Mouse (Mus musculus) heart, adult 9 months (tissue): ENCODE data around the gene Zfp607b.

Source experiments
- DNase-seq, 2 experiments: peaks; one replicate each; pipeline ENCODE4 v3.0.0; 2022; ENCODE audit warnings: low spot score in 2 of 2

The Zfp607b gene

DNA sequence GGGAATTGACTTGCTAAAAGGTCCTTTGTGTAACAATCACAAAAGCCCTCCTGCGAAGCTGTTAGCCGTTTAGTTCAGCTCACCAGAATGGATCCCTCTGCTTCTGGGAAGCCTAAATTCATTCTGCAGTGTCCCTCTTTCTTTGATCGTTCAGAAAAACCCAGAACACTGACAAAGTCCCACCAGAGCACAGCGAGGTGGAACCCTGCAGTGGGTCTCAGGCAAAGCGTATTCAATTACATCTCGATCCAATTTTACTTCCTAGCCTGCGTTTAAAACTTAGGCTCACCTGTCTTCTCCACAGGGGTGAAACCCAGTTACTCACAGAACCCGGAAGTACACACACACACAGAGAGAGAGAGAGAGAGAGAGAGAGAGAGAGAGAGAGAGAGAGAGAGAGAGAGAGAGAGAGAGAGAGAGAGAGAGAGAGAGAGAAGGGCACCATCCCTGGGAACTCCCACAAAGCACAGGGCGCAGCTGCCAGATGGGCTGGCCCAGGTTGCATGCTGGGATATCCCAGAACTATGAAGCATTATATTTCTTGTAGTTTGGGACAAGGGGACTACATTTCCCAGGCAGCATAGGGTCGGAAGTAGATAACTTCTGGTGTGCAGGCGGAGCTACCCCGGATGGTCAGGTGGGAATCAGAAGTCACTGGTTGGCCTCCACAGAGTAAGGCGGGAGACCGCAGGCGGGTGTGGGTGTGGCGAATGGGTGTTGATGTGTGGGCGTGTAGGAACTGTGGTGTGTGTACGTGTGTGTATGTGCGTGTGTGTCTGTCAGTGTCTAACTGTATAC, at the start of gene Zfp607b:
Gene Zfp607b, plus strand, starts transcription at position 526 of the 798 bp plus-strand sequence.
- peak; percentile 96 to 98 for DNase-seq

DNA sequence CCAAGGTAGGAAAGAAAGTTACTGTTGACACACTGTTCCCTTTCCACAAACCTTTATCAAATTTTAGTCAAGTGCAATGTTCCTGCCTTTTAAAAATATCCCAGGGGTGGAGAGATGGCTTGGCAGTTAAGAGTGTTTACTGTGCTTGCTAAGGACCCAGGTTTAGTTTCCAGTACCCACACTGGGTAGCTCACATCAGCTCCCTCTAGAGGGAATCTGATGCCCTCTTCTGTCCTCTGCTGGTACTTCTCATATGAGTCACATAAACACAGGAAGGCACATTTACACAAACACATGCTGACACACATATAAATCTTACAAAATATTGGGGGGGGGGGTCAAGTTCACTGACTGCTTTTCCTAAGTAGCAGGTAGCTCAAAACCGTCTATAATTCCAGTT, 44.7 kb upstream of the Zfp607b start:
- no peak for DNase-seq

DNA sequence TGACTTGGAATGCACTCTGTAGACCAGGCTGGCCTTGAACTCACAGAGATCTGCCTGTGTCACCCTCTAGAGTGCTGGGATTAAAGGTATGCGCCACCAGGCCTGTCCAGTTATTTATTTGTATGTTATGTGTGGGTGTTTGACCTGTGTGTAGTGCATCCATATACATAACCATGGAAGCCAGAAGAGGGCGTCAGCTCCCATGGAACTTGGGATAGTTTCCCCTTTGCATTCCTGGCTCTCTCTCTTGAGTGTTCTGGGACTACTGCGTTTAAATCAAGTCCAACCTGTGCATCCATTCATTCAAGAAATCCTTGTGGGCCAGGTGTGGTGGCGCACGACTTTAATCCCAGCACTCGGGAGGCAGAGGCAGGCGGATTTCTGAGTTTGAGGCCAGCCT, 42.6 kb upstream of the Zfp607b start:
- no peak for DNase-seq

DNA sequence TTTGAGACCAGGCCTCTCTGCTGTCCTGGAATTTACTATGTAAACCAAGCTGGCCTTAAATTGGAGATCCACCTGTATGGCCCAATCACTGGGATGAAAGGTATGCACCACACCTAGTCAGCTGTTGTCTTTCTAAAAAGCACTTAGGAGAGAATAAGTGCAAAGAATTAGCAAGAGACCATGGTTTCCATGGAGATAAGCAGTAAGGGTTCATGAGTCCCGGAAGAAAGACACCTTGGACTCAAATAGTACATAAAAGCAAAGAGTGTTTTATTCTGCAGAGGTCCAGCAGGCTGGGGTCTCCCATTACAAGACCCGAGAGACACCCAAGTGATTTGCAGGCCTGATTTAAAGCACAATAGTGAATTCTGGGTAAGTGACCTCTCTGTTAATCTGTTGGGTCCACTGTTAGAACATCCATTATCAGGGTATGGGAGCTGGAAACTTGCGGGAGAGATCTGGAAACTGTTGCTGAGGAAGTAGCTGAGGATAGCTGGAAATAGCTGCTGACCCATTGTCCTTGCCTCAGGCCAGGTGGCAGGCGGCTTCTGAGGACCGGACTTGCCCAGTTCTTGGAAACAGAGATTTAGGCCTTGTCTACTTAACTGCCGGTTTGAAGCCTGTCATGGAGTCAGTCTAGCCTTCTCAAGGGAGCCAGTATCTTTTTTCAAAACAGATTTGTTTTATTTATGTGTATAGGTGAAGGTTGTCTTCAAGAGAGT, 41.7 kb upstream of the Zfp607b start:
- no peak for DNase-seq

DNA sequence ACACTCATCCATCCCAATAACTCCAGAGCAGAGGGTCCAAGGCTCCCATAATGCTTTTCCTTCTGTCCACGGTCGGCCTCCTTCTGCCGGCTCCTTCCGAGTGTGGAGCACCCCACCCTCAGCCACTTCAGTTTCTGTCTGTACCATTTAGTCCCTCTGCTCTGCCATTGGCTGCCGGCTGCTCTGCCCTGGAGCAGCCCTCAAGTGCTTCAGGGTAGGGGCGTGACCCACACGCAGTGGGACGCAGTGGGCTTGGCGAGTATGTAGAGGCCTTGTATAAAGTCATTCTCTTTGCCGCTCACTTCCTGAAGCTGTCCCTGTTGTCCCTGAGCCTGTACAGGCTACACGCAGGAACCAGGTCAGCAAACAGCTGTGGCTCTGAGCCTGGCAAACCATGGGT, 39.4 kb upstream of the Zfp607b start:
- DNase-seq = no peak

DNA sequence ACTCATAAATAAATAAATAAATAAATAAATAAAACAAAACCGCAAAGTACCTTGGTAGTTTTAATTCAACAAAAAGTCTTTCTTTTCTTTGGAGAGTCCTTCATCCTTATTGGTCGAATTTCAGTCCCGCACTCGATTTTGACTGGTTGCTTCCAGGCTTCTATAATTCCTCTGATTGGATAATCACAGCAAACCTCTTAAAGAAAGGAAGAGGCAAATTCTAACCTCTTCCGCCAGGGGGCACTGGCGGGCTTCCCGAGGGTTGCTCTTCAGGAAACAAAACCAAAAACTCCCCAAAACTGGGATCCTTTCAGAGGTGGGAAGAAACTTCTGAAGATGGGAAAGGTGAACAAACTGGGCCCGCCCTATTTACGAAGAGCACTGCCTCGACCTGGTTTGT, 38.2 kb upstream of the Zfp607b start:
- peak; percentile 41 to 62 for DNase-seq

DNA sequence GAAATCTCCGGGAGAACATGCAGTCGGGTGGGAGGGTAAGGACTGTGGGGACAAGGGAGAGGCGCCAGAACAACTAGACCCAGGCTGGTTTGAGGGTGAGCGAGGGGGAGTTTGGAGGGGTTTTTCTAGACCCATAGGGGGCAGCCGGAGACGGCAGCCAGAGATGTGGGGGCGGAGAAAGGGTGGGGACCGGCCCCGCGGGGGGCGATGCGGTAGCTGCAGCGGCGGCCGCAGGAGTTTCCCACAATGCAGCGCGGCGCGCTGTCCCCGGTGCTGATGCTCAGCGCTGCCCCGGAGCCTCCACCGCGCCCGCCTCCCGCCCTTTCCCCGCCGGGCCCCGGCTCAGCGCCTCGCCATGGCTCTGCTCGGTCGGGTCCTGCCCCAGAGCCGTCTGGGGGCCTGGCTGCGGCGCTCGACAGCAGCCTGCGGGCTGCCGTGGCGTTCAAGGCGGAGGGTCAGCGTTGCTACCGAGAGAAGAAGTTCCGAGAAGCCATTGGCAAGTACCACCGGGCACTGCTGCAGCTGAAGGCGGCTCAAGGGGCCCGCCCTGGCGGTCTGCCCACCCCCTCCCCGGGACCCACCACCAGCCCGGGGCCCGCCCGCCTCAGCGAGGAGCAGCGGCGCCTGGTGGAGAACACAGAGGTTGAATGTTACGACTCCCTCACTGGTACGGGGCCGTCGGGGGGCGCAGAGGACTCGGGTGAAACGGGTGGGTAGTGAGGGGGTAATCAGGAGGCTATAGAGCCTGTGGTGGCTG, 35.3 kb upstream of the Zfp607b start, which contains the start of gene Ttc9b:
Gene Ttc9b, plus strand, starts transcription at position 235 of the 757 bp plus-strand sequence.
- DNase-seq = no peak

DNA sequence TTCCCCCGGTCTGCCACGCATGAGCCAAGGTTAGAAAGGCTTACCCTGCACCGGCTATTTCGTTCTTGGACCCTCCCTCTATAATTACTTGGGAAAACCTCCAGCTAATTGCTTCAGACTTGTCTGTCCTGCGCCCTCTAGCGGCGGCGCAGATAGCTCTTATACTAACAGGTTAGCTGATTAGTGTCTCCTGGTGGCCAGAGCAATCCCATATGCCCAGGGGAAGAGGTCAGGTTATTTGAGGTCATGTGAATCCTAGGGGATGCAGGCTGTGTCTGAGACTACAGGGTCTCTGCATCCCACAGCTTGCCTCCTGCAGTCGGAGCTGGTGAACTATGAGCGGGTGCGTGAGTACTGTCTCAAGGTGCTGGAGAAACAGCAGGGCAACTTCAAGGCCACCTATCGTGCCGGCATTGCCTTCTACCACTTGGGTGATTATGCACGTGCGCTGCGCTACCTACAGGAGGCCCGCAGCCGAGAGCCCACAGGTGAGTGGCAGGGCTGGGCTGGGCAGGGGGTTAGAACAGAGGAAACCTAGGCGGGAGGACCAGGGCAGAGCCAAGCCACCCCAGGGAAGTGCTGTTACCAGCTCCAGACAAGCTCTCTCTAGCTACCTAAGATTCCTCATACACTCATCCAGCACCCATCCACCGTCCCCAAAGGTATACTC, 34.4 kb upstream of the Zfp607b start:
- no peak for DNase-seq

DNA sequence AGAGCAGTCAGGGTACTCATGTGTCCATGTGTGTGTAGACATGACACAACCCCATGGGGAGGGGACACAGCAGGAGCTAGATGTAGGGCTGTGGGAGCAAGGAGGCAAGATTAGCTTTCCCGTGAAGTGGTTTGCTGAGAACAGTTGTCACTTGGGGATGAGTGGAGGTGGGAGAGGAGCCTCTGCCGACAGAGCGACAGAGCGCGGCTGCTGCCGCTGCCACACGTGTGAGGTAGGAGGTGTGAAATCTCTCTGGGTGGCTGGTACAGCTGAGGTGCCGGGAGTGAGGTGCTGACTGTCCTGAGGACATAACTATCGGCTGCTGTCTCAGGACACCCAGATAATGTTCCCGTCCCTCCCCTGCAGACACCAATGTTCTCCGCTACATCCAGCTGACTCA, 33.6 kb upstream of the Zfp607b start:
- DNase-seq = no peak

DNA sequence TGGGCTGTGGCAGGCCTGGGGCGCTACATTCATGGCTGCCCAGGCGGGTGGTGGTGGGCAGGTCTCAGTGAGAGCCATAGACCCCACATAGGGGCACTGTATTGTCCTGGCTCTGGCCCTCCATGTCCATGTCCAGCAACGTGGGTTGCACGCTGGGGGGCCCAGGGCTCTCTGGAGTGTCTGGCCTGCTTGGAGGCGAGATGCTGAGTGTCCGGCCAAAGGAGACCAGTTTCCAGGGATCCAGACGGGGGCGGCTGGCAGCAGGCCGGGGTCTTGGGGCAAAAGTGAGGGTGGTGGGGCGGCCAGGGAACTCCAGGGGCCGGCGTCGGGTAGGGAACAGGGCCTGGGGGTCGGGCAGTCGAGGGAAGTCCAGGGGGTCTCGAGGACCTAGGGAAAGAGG, 32.5 kb upstream of the Zfp607b start:
- DNase-seq = no peak

DNA sequence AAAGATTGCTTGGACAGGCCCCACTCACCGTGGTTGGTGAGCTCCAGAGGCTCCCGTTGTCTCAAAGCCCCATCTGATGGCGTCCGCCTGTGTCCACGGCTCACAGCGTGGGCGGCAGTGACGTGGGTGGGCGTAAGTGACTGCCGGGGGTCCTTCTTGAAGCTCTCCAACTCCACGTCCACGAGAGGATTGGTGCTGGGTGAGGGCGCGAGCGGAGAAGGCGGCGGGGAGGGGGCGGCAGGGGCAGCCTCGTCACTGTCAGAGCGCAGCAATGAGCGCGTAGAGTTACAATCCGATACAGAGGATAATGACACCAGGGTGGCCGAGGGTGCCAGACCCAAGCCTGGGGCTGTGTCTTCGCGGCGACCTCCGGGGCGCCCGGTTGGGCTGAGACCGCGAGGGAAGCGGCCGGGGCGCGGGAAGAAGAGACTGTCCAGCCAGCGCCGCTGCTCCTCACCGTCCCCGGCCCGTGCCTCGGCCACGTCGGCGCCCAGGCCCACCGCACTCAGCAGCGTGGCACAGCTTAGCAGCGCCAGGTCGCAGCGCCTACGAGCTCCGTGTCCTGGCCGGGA, 31.2 kb upstream of the Zfp607b start:
- no peak for DNase-seq

DNA sequence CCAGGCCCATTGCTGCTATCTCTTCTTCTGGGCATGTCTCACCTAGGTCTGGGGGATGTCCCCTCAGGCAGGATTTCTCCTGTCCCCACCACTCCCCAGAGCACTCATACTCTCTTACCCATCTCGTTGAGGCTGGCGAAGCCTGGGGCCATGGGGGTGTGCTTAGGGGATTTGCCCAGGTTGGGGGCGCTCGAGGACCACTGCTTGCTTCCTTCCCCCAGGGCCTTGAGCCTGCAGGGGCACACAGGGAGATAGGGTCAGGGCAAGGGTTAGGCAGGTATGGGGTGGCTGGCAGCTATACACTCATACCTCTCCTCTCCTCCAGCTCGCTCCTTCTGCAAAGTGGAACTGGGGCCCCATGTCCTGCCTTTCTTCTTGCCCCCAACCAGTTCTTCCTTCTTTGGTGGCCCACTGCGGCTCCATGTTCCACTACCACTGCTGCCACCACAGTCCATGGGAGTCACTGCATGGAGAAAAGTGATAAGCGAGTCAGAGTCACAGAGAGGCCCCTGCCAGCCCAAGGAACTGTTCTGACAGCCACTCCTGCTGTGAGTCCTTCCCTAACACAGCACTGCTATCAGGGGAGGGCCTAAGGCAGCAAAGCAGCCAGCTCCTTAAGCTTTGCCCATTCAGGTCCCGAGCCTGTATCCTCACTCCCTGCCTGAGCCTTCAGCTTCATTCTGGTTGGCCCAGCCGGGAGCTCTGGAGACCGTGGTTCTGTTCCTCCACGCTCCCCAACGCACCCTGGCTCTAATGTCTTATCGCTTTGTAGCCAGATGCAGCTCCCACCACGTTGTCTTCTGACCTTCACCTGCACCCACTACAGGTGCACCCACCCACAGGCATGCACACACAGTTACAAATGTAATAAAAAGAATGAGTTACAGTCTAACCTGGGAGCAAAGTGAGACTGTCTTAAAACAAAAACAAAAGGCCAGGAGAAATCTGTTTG, 30.2 kb upstream of the Zfp607b start:
- no peak for DNase-seq

DNA sequence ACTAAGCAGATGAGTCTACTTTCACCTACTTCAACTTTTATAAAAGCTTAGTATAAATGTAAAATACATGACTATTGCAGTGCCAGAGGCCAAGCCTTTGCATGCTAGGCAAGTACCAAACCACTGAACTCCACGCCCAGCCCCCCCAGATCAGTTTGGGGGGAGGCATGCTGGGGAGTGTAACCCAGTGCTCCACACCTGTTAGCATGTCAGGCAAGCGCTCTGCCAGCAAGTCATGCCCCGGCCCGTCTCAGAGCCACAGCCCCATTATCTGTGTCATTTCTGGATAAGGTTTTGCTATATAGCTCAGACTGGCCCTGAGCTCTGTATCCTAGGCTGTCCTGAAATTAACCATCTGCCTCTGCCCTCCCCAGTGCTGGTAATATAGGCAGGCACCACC, 27.1 kb upstream of the Zfp607b start:
- no peak for DNase-seq

DNA sequence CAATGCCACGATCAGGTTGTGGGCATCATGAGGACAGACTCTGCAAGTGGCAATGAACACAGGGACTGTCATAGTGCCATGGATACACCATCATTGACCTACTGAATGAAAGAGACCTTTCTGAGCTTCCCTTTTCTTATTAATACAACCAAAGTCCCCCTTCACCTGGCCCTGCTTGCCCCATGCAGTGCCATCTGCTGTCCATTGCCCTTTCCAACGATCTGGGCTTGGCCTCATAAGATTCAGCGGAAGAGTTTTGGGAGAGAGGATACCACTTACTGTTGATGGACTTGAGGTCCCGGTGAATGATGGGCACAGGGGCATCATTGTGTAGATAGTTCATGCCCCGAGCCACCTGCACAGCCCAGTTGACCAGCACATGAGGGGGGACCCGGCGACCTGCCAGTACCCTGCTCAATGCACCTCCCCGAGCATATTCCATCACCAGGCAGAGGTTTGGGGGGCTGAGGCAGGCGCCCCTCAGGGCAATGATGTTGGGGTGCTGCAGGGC, 16.0 kb upstream of the Zfp607b start:
- no peak for DNase-seq

DNA sequence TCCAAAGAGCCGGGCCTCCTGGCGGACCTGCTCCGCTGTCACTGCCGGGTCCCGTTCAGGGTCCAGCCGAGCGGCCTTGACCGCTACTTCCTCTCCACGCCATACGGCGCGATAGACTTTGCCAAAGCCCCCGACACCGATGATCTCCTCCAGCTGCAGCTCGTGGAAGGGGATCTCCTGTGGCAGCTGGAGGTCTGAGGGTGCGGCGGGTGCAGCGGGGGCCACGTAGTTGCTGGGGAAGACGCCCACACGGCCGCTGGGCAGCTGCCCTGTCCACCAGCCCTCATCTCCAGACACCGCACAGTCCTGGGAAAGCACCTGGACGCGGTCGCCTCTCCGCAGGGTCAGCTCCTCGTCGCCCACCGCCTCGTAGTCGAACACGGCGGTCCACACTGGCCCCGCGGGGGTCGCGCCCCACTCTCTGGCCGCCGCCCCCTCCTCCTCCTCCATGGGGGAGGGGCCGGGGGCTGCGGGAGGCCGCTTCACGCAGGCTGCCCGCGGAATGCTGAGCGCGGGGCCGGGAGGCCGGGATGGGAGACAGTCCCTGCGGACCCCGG, 15.5 kb upstream of the Zfp607b start:
- peak in 1 of 2 experiments; percentile 16 for DNase-seq

DNA sequence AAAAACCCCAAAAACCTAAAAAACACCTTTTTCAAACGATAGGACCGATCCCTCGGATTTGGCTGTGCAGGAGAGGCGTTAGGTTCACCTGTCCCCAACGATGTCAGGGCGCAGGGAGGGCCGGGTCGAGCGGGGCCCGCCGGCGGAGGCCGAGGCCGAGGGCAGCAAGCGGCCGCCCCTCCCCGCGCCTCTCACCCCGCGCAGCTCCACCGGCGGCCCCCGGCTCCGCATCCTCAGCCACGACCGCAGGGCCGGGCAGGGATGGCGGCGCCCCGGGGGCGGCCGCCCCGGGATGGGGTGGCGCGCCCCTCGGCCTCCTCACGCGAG, 15.0 kb upstream of the Zfp607b start:
- DNase-seq = no peak

DNA sequence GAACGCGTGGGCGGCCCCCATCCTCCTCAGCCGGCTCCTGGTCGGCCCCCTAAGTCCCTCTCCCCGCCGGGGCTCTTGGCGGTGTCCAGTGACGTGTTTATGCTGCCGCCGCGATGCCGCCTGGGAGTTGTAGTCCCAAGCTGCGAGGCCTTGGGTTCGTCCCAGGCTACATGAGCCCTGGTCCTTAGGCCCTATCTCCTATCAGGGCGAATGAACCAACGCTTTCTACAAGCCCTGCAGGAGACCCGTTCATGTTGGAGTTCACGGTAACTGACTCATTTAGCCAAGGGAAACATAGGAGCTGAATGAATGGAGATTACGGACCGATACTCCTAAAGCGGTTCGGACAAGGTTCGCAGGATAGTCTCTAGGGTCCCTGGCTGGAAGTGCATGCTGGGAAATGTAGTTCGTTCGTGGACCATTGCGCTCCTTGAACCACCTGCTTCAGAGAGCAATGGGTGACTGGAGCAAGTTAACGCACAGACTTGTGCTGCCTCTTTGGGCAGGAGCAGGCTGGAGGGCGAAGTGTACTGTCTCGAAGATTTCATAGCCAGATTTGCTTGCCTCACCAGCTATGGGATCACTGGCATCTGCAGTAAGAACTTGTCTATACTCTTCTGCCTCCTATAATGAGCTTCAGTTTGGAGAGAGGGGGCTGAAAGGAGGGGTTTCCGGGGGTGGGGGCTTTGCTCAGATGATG, 14.5 kb upstream of the Zfp607b start, which contains the start of gene Map3k10:
Gene Map3k10, minus strand, starts transcription at position 77 of the 700 bp plus-strand sequence.
- DNase-seq = peak; percentile 90 to 94

DNA sequence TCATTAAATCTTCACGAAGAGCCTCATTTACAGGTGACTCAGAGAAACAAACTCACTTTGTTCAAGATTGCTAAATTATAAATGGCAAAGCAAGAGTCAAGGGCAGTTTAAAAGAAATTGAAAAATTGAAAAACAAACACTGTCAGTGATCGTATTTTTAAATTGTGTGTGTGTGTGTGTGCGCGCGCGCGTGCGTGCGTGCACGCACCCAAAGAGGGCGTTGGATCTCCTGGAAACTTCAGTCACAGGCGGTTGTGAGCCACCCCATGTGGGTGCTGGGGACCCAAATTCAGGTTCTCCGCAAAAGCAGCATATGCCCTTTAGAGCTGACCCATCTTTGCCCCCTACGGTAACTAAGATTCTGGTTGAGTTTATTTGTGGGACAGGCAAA, 13.9 kb upstream of the Zfp607b start:
- no peak for DNase-seq

DNA sequence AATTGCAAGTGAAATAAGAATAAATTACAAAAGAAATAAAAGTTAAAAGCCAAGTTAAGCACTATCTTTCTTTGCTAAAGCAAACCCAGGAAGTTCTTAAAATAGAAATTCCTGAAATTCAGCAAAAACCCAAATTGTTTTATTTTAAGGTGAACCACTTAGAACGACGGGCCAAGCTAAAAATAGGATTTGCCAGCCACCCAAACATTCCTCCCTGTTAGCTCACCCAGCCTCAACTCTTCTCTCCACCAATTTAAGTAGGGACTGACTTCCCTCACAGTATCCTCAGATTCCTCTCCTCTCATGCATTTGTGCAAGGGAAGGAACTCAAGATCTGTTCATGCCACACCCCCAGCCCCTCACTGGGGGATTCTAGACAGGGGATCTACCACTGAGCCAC, 5.9 kb upstream of the Zfp607b start:
- no peak for DNase-seq
